Mouse (Mus musculus) limb, embryonic 12.5 days (tissue): ENCODE measurements at regions not wholly inside any gene's neighbourhood (a gene's known extent, or its start where the extent isn't known, plus 50 kb on each side); places are given as distances from the start of the nearest gene placed in this dataset.

Experiments
- ATAC-seq: fragments of 200-750 bp; cut with Nextera tagmentation; 2 replicates; pipeline ENCODE4 v1.8.0; 2017; ENCODE audit warnings: low read depth, moderate TSS enrichment; ENCODE audit not compliant: insufficient number of reproducible peaks, insufficient read depth, low FRiP score, low TSS enrichment
- H3K27ac ChIP-seq: fragments of 300-500 bp; sonication (generic); 2 replicates; pipeline ENCODE4 v1.5.1; 2016; ENCODE audit warnings: mild to moderate bottlenecking, moderate library complexity
- H3K27me3 ChIP-seq: fragments of 300-500 bp; sonication (generic); 2 replicates; pipeline ENCODE4 v1.6.1; 2016; ENCODE audit warnings: mild to moderate bottlenecking, moderate library complexity
- H3K36me3 ChIP-seq: fragments of 300-500 bp; sonication (generic); 2 replicates; pipeline ENCODE4 v1.6.1; 2016; ENCODE audit warnings: mild to moderate bottlenecking, moderate library complexity
- H3K4me1 ChIP-seq: fragments of 300-500 bp; sonication (generic); replicated peaks from 2 replicates; pipeline ENCODE4 v1.6.1; 2016
- H3K4me2 ChIP-seq: fragments of 300-500 bp; sonication (generic); 2 replicates; pipeline ENCODE4 v1.6.1; 2016; ENCODE audit warnings: mild to moderate bottlenecking, moderate library complexity
- H3K4me3 ChIP-seq: fragments of 300-500 bp; sonication (generic); replicated peaks from 2 replicates; pipeline ENCODE4 v1.5.1; 2016; ENCODE audit warnings: mild to moderate bottlenecking
- H3K9ac ChIP-seq: fragments of 300-500 bp; sonication (generic); replicated peaks from 2 replicates; pipeline ENCODE4 v1.6.1; 2016; ENCODE audit warnings: mild to moderate bottlenecking, moderate library complexity
- H3K9me3 ChIP-seq: fragments of 300-500 bp; sonication (generic); 2 replicates; pipeline ENCODE4 v1.6.1; 2016; ENCODE audit warnings: mild to moderate bottlenecking, moderate library complexity
- WGBS: fragments of 180-500 bp; shearing (Covaris S2); methylation state at CpG from one replicate; pipeline ENCODE4 v1.1.7; 2016; 5-methylcytosine and 5-hydroxymethylcytosine counted together

- Histone ChIP-seq H3K9ac (no peak overlapping the region), H3K9me3 (no peaks in the 10 kb centered on the region), H3K27ac (no peak overlapping the region), H3K4me3 (no peak overlapping the region), H3K36me3 (no peaks in the 10 kb centered on the region), H3K27me3 (no peaks in the 10 kb centered on the region), H3K4me1 (no peaks in the 10 kb centered on the region), H3K4me2 (no peak overlapping the region)
- ATAC-seq = no peak
- 82% methylated on average over 1 of the region's 1 CpGs for WGBS
Observed at GRCm38 (mm10) chr6:67093128-67093527, 55.9 kb upstream of the Gadd45a start.

GRCm38 (mm10) chr6:67090150-67090549 is 52.9 kb upstream of the Gadd45a start:
- 69% methylated on average over 4 of the region's 4 CpGs for WGBS
- Histone ChIP-seq H3K9ac (no peak overlapping the region), H3K4me1 (peaks cover 6% of the 10 kb centered on the region; the same call in 1 of the 2 replicates), H3K9me3 (no peaks in the 10 kb centered on the region), H3K27ac (no peak overlapping the region), H3K36me3 (no peaks in the 10 kb centered on the region), H3K4me2 (no peak overlapping the region), H3K27me3 (no peaks in the 10 kb centered on the region), H3K4me3 (no peak overlapping the region)
- ATAC-seq = no peak

GRCm38 (mm10) chr6:67089530-67090140 is 52.4 kb upstream of the Gadd45a start:
- ATAC-seq = no peak
- Histone ChIP-seq H3K36me3 (no peaks in the 10 kb centered on the region), H3K27ac (no peak overlapping the region), H3K4me2 (no peak overlapping the region), H3K4me1 (peaks cover 6% of the 10 kb centered on the region; the same call in 1 of the 2 replicates), H3K9ac (no peak overlapping the region), H3K27me3 (no peaks in the 10 kb centered on the region), H3K4me3 (no peak overlapping the region), H3K9me3 (no peaks in the 10 kb centered on the region)
- 55% methylated on average over 3 of the region's 3 CpGs for WGBS

GRCm38 (mm10) chr6:67088741-67089455 is 51.6 kb upstream of the Gadd45a start:
- Histone ChIP-seq H3K4me3 (no peak overlapping the region), H3K27ac (no peak overlapping the region), H3K27me3 (no peaks in the 10 kb centered on the region), H3K36me3 (no peaks in the 10 kb centered on the region), H3K9ac (no peak overlapping the region), H3K4me2 (no peak overlapping the region), H3K4me1 (peaks cover 6% of the 10 kb centered on the region; the same call in 1 of the 2 replicates), H3K9me3 (no peaks in the 10 kb centered on the region)
- ATAC-seq = no peak
- WGBS = 63% methylated on average over 21 of the region's 21 CpGs

- Histone ChIP-seq H3K9ac (no peak overlapping the region), H3K36me3 (no peaks in the 10 kb centered on the region), H3K27ac (no peak overlapping the region), H3K4me1 (peaks cover 6% of the 10 kb centered on the region; the same call in 1 of the 2 replicates), H3K9me3 (no peaks in the 10 kb centered on the region), H3K4me3 (no peak overlapping the region), H3K4me2 (no peak overlapping the region), H3K27me3 (no peaks in the 10 kb centered on the region)
- no peak for ATAC-seq
- WGBS = 71% methylated on average over 5 of the region's 5 CpGs
Observed at GRCm38 (mm10) chr6:67087837-67088440, 50.7 kb upstream of the Gadd45a start.

- no peaks in the 10 kb centered on the region for H3K36me3 ChIP-seq
- no peaks in the 10 kb centered on the region for H3K27me3 ChIP-seq
- H3K27ac ChIP-seq = no peak overlapping the region
- no peak overlapping the region for H3K9ac ChIP-seq
- H3K4me1 ChIP-seq = peaks cover 6% of the 10 kb centered on the region; the same call in 1 of the 2 replicates
- 64% methylated on average over 3 of the region's 3 CpGs for WGBS
- no peak overlapping the region for H3K4me3 ChIP-seq
- no peak overlapping the region for H3K4me2 ChIP-seq
- no peaks in the 10 kb centered on the region for H3K9me3 ChIP-seq
- no peak for ATAC-seq
Observed at GRCm38 (mm10) chr6:67087393-67087792, 50.1 kb upstream of the Gadd45a start.
